Mouse (Mus musculus) thymus, adult 2 months (tissue): ENCODE measurements at regions not wholly inside any gene's neighbourhood (a gene's known extent, or its start where the extent isn't known, plus 50 kb on each side); places are given as distances from the start of the nearest gene placed in this dataset.

Experiments used
- DNase-seq: peaks from one replicate; pipeline ENCODE4 v3.0.0; 2021
- H3K27ac ChIP-seq: fragments of 200-500 bp; 2 replicates; pipeline ENCODE4 v1.5.1; 2012; ENCODE audit warnings: low read length, control low read depth; ENCODE audit not compliant: control insufficient read depth, insufficient read depth
- H3K27me3 ChIP-seq: fragments of 200-500 bp; 2 replicates; pipeline ENCODE4 v1.6.1; 2012; ENCODE audit warnings: mild to moderate bottlenecking, low read length, moderate library complexity, mixed read lengths; ENCODE audit not compliant: control insufficient read depth, insufficient read depth
- H3K36me3 ChIP-seq: fragments of 200-500 bp; 2 replicates; pipeline ENCODE4 v1.6.1; 2012; ENCODE audit warnings: mild to moderate bottlenecking, low read length, moderate library complexity; ENCODE audit not compliant: control insufficient read depth, insufficient read depth
- H3K4me1 ChIP-seq: fragments of 200-500 bp; replicated peaks from 2 replicates; pipeline ENCODE4 v1.6.1; 2012; ENCODE audit warnings: low read length; ENCODE audit not compliant: control insufficient read depth, insufficient read depth
- H3K4me3 ChIP-seq: fragments of 200-500 bp; 2 replicates; pipeline ENCODE4 v1.5.1; 2012; ENCODE audit warnings: mild to moderate bottlenecking, low read length, control low read depth, moderate library complexity; ENCODE audit not compliant: control insufficient read depth, insufficient read depth
- CTCF ChIP-seq: fragments of 200-500 bp; IDR thresholded peaks from 2 replicates; pipeline ENCODE4 v1.5.1; 2012; ENCODE audit warnings: mild to moderate bottlenecking, control low read depth, low read length, moderate library complexity, borderline replicate concordance; ENCODE audit not compliant: control insufficient read depth, poor library complexity, insufficient read depth; ENCODE audit errors: extremely low read depth
- POLR2A ChIP-seq: fragments of 200-500 bp; IDR thresholded peaks from 2 replicates; pipeline ENCODE4 v1.6.1; 2012; ENCODE audit warnings: mild to moderate bottlenecking, low read length, control low read depth, moderate library complexity; ENCODE audit not compliant: control insufficient read depth, poor library complexity, insufficient read depth; ENCODE audit errors: extremely low read depth
- WGBS: fragments of 180-500 bp; shearing (Covaris S2); methylation state at CpG from one replicate; pipeline ENCODE4 v1.1.7; 2018; 5-methylcytosine and 5-hydroxymethylcytosine counted together

- Histone ChIP-seq H3K27ac (no peak overlapping the region), H3K27me3 (no peaks in the 10 kb centered on the region), H3K4me1 (no peaks in the 10 kb centered on the region), H3K36me3 (no peaks in the 10 kb centered on the region), H3K4me3 (no peak overlapping the region)
- WGBS: 52% methylated on average over 2 of the region's 2 CpGs
- DNase-seq: no peak
- TF ChIP-seq CTCF: no peak
- no peak for TF ChIP-seq POLR2A
Measured at GRCm38 (mm10) chr12:7450506-7450905, 526.9 kb upstream of the Apob start.

GRCm38 (mm10) chr12:7457036-7457435, 520.4 kb upstream of the Apob start:
- TF ChIP-seq POLR2A (no peak), CTCF (no peak)
- 90% methylated on average over 5 of the region's 5 CpGs for WGBS

GRCm38 (mm10) chr12:7457544-7457943, 519.9 kb upstream of the Apob start:
- Histone ChIP-seq H3K27me3 (no peaks in the 10 kb centered on the region), H3K36me3 (no peaks in the 10 kb centered on the region), H3K4me3 (no peak overlapping the region), H3K27ac (no peak overlapping the region), H3K4me1 (no peaks in the 10 kb centered on the region)
- WGBS: 95% methylated on average over 4 of the region's 4 CpGs
- no peak for DNase-seq
- TF ChIP-seq POLR2A (no peak), CTCF (no peak)

More at GRCm38 (mm10) chr12:7457036-7457435, 520.4 kb upstream of the Apob start:
- Histone ChIP-seq H3K27me3 (no peaks in the 10 kb centered on the region), H3K27ac (no peak overlapping the region), H3K4me3 (no peak overlapping the region), H3K36me3 (no peaks in the 10 kb centered on the region), H3K4me1 (no peaks in the 10 kb centered on the region)
- no peak for DNase-seq

- TF ChIP-seq POLR2A (no peak), CTCF (no peak)
- H3K4me1 ChIP-seq: no peaks in the 10 kb centered on the region
- H3K4me3 ChIP-seq: no peak overlapping the region
- WGBS: 42% methylated on average over 1 of the region's 1 CpGs
- no peak for DNase-seq
- no peaks in the 10 kb centered on the region for H3K27me3 ChIP-seq
- H3K27ac ChIP-seq: no peak overlapping the region
- H3K36me3 ChIP-seq: no peaks in the 10 kb centered on the region
Measured at GRCm38 (mm10) chr12:7464947-7465346, 512.5 kb upstream of the Apob start.

- H3K27ac ChIP-seq: no peak overlapping the region
Measured at GRCm38 (mm10) chr12:7512579-7513248, 464.7 kb upstream of the Apob start.

GRCm38 (mm10) chr12:7537389-7537788, 440.1 kb upstream of the Apob start:
- no peaks in the 10 kb centered on the region for H3K4me1 ChIP-seq
- no peak for DNase-seq
- H3K27me3 ChIP-seq: no peaks in the 10 kb centered on the region
- H3K36me3 ChIP-seq: no peaks in the 10 kb centered on the region
- no peak overlapping the region for H3K4me3 ChIP-seq
- H3K27ac ChIP-seq: no peak overlapping the region
- TF ChIP-seq CTCF (no peak), POLR2A (no peak)

More at GRCm38 (mm10) chr12:7512579-7513248, 464.7 kb upstream of the Apob start:
- WGBS: 92% methylated on average over 12 of the region's 12 CpGs
- H3K27me3 ChIP-seq: no peaks in the 10 kb centered on the region
- H3K36me3 ChIP-seq: no peaks in the 10 kb centered on the region
- no peaks in the 10 kb centered on the region for H3K4me1 ChIP-seq
- DNase-seq: no peak
- no peak for TF ChIP-seq CTCF
- no peak for TF ChIP-seq POLR2A
- H3K4me3 ChIP-seq: no peak overlapping the region
